Mouse (Mus musculus): Measurements from ENCODE around the gene Tlr7. TPM values are rescaled to one million over a fixed set of nuclear protein-coding genes. Genes with fewer than 3 reads are reported as not detected.
A peak's percentile ranks its signal among the peaks of the same experiment; 100 is the strongest.

The Tlr7 gene
- polyA plus RNA-seq, 1 experiment = 0.99 TPM

GRCm38 (mm10) chrX:167276953-167277352 is 53.4 kb downstream of the Tlr7 start:
- H3K27me3 ChIP-seq (replicated peaks; ENCODE audit: control insufficient read depth, insufficient read depth, low read length) = no peaks in the 10 kb centered on the region
- TF ChIP-seq POLR2A (IDR thresholded peaks at IDR 0.05; ENCODE audit: low read depth, low read length) = no peak
- peak; percentile 66 for TF ChIP-seq CTCF (conservative IDR thresholded peaks at IDR 0.05; ENCODE audit: insufficient read depth, insufficient read length, low read depth, low read length)
- H3K27ac ChIP-seq (ENCODE audit: insufficient read depth, low read depth, low read length) = no peak overlapping the region
- H3K4me1 ChIP-seq (ENCODE audit: control insufficient read depth, insufficient read depth, low read length) = no peaks in the 10 kb centered on the region
- no peak overlapping the region for H3K4me3 ChIP-seq (ENCODE audit: insufficient read depth, low read depth, low read length)
- 10% methylated on average over 9 of the region's 9 CpGs for WGBS
- peak; percentile 58 for DNase-seq
- H3K36me3 ChIP-seq (ENCODE audit: control insufficient read depth, insufficient read depth, low read length) = no peaks in the 10 kb centered on the region

- no peak overlapping the region for H3K4me3 ChIP-seq (ENCODE audit: insufficient read depth, low read depth, low read length)
- H3K27ac ChIP-seq (ENCODE audit: insufficient read depth, low read depth, low read length) = no peak overlapping the region
- 27% methylated on average over 10 of the region's 10 CpGs for WGBS
- H3K4me1 ChIP-seq (ENCODE audit: control insufficient read depth, insufficient read depth, low read length) = no peaks in the 10 kb centered on the region
- DNase-seq = no peak
- TF ChIP-seq POLR2A (IDR thresholded peaks at IDR 0.05; ENCODE audit: low read depth, low read length) (no peak), CTCF (conservative IDR thresholded peaks at IDR 0.05; ENCODE audit: insufficient read depth, insufficient read length, low read depth, low read length) (no peak)
- no peaks in the 10 kb centered on the region for H3K36me3 ChIP-seq (ENCODE audit: control insufficient read depth, insufficient read depth, low read length)
- H3K27me3 ChIP-seq (replicated peaks; ENCODE audit: control insufficient read depth, insufficient read depth, low read length) = no peaks in the 10 kb centered on the region
These were observed 53.8 kb downstream of the Tlr7 start for GRCm38 (mm10) chrX:167276551-167276950.

GRCm38 (mm10) chrX:167264086-167264485 is 66.3 kb downstream of the Tlr7 start, which contains the start of gene Tlr8:
TSS of gene Tlr8 (minus strand) at chrX:167264329.
- Histone ChIP-seq H3K27ac (ENCODE audit: insufficient read depth, low read depth, low read length) (no peak within 1 kb of the TSS), H3K36me3 (ENCODE audit: control insufficient read depth, insufficient read depth, low read length) (no peaks in the 10 kb centered on the region), H3K4me1 (ENCODE audit: control insufficient read depth, insufficient read depth, low read length) (no peaks in the 10 kb centered on the region), H3K27me3 (replicated peaks; ENCODE audit: control insufficient read depth, insufficient read depth, low read length) (no peaks in the 10 kb centered on the region), H3K4me3 (ENCODE audit: insufficient read depth, low read depth, low read length) (no peak within 1 kb of the TSS)
- DNase-seq = no peak
- no peak for TF ChIP-seq POLR2A (IDR thresholded peaks at IDR 0.05; ENCODE audit: low read depth, low read length)
- no peak for TF ChIP-seq CTCF (conservative IDR thresholded peaks at IDR 0.05; ENCODE audit: insufficient read depth, insufficient read length, low read depth, low read length)
- 73% methylated on average over 4 of the region's 4 CpGs for WGBS

GRCm38 (mm10) chrX:167263530-167263929 is 66.8 kb downstream of the Tlr7 start:
- WGBS = 77% methylated on average over 4 of the region's 4 CpGs
- TF ChIP-seq POLR2A (IDR thresholded peaks at IDR 0.05; ENCODE audit: low read depth, low read length) = no peak
- TF ChIP-seq CTCF (conservative IDR thresholded peaks at IDR 0.05; ENCODE audit: insufficient read depth, insufficient read length, low read depth, low read length) = no peak
- H3K27me3 ChIP-seq (replicated peaks; ENCODE audit: control insufficient read depth, insufficient read depth, low read length) = no peaks in the 10 kb centered on the region
- DNase-seq = no peak
- no peaks in the 10 kb centered on the region for H3K4me1 ChIP-seq (ENCODE audit: control insufficient read depth, insufficient read depth, low read length)
- H3K36me3 ChIP-seq (ENCODE audit: control insufficient read depth, insufficient read depth, low read length) = no peaks in the 10 kb centered on the region
- H3K4me3 ChIP-seq (ENCODE audit: insufficient read depth, low read depth, low read length) = no peak overlapping the region
- no peak overlapping the region for H3K27ac ChIP-seq (ENCODE audit: insufficient read depth, low read depth, low read length)

Other genes with a start within 250 kb of the Tlr7 start
- gene Tmsb4x, start 121.2 kb downstream of the Tlr7 start, polyA plus RNA-seq (2012; rRNA removed) = 143 and 255 TPM in 2 replicates
- gene Tlr8, start 66.2 kb downstream of the Tlr7 start, polyA plus RNA-seq (2012; rRNA removed) = 0.15 and 0.30 TPM in 2 replicates
- 26.8 and 31.7 TPM in 2 replicates for gene Prps2, start 52.2 kb upstream of the Tlr7 start, polyA plus RNA-seq (2012; rRNA removed)